Mouse (Mus musculus) brain, embryonic 18.5 days (tissue): ENCODE results near the gene Smyd3.
"Not testable (repeated sequence)": the region's sequence is repeated elsewhere in the genome, so short reads cannot be mapped to it uniquely, and the experiment has no call there.

Source experiments
- DNase-seq: peaks from one replicate; pipeline ENCODE4 v3.0.0-alpha.2; 2012; ENCODE audit warnings: low read depth, low spot score

The Smyd3 gene

GRCm38 (mm10) chr1:179374987-179375386 lies 142.9 kb downstream of the Smyd3 start:
- no peak for DNase-seq

- no peak for DNase-seq
These were observed 143.9 kb downstream of the Smyd3 start for GRCm38 (mm10) chr1:179373911-179374310.

- DNase-seq = no peak
These were observed 146.7 kb downstream of the Smyd3 start for GRCm38 (mm10) chr1:179371191-179371590.

DNA sequence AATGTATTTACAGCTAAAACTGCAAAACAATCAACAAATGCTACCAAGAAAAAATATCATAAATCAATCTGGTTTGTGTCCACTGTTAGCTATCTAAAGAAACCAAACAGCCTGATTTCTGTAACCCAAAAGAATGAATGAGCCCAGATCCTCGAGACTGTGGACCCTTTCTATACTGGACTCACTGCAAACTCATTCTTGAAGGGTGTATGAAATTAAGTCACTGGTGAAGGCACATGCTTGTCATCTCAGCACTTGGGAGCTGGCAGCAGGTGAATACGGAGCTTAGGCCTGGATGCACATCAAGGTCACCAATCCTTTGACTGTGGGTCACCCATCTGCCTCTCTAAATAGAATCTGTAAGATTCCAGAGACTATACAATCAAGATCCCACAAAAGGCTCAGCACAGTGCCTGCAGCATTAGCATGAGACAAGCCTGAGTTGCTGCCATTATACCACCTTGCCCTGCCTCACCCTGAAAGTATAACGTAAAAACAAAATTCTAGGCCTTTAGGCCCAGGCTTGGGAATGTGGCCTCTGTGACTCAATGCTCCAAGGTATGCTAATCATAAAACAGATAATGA lies 149.3 kb downstream of the Smyd3 start:
- DNase-seq = no peak

- no peak for DNase-seq
These were observed 156.1 kb downstream of the Smyd3 start for GRCm38 (mm10) chr1:179361481-179362466.

- DNase-seq = no peak
These were observed 160.7 kb downstream of the Smyd3 start for GRCm38 (mm10) chr1:179357111-179357510.

DNA sequence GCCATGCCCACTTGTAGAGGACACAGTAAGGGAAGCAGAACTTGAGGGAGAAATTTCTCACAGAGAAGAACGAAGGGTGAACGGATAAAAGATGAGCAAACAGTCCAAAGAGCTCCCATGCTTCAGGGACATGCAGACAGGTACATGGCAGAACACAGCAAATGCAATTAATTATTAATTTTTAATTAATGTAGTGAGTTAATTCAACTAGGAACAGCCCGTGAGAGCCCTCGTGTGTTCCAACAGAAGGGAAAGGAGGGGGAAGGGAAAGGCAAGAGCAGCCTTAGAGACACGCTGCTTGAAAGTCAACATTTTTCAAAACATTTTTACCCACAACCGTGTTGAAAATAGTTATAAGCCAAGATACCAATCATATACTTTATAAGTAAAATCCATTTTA lies 163.6 kb downstream of the Smyd3 start:
- no peak for DNase-seq

- no peak for DNase-seq
These were observed 172.4 kb downstream of the Smyd3 start for GRCm38 (mm10) chr1:179345318-179345925.

DNA sequence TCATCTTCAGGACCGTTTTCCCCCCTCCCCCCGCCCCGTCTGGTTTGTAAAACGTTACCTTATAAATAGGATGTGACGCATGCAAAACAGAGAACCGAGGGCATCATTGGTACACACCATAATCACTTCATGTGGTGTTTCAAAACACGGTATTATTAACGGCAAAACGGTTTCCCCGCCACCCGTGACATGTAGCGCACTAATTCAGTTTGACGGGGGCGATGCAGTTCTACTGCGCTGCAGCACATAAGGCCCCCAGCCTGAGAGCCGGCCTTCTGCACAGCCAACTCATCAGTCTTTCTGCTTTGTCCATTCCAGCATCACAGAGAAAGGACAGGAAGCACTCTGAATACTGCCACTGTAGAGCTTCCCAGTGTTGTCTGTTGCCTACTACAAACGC lies 174.4 kb downstream of the Smyd3 start:
- no peak for DNase-seq

- no peak for DNase-seq
These were observed 176.3 kb downstream of the Smyd3 start for GRCm38 (mm10) chr1:179341589-179341988.

GRCm38 (mm10) chr1:179339066-179339465 lies 178.8 kb downstream of the Smyd3 start:
- DNase-seq = no peak

- no peak for DNase-seq
These were observed 180.3 kb downstream of the Smyd3 start for GRCm38 (mm10) chr1:179337529-179337928.

- no peak for DNase-seq
These were observed 190.9 kb downstream of the Smyd3 start for GRCm38 (mm10) chr1:179326965-179327308.

- peak; percentile 56 for DNase-seq
These were observed 191.4 kb downstream of the Smyd3 start for GRCm38 (mm10) chr1:179326262-179326964.

- no peak for DNase-seq
These were observed 193.6 kb downstream of the Smyd3 start for GRCm38 (mm10) chr1:179324271-179324670.

DNA sequence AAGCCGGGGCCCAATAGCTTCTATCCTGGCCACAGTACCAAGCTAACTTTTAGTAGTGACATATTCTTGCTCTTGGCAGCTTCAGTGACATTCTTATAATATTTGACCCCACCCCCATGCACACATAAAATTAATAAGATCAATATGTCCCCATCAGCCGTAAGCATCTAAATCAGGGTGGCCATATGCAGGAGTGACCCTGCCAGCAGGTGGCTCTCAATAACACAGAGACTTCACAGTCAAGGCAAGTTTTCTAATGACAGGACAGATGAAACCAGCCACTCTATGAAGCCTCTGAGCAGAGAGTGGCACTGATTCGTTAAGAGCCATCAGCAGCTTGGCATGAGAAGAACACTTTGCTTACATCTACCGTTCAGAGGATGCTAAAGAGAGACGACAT lies 204.2 kb downstream of the Smyd3 start:
- no peak for DNase-seq

DNA sequence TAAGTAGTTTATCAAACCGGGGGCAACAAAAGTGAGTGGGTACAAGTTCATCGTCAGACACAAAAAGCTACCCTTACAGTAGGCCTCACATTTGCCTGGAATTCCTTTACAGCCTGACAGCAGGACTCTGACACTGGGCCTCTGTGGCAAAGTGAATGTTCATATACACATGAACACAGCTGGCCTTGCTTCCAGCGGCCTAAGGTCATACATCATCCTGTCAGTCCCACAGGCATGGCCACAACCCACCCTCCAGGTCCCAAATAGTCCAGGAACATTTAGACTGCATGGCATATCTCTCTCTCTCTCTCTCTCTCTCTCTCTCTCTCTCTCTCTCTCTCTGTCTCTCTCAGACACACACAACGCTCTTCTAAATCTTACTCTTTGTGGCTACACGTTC lies 208.4 kb downstream of the Smyd3 start:
- DNase-seq = no peak

GRCm38 (mm10) chr1:179302446-179303230 lies 215.2 kb downstream of the Smyd3 start:
- DNase-seq = no peak

GRCm38 (mm10) chr1:179295626-179296025 lies 222.2 kb downstream of the Smyd3 start:
- no peak for DNase-seq

DNA sequence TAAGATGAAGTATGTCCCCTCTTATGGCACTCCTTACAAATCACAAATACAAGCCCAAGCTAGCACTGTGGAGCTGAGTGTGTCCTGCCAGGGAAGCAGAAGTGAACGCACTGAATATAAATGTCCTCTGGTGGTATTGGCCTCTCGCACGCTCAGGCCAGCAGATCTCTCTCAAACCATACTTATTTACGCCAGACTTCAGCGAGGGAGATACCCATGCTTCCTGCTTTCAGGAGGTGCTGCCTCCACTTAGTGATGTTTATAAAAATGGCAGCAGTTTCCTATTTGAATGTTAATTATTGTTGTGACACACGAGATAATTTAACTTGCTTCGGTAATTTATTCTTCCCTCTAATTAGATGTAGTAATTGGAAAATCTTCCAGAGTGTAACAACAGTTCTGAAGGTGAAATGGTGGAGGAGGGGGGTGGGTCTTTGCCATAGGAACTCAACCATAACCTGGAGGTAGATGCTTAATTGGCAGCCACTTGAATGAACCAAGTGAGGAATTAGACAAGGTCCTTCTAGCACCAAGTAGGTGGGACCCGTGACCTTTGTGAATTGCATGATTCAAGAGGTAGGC lies 224.0 kb downstream of the Smyd3 start:
- DNase-seq = no peak

- not testable (repeated sequence) for DNase-seq
These were observed 227.7 kb downstream of the Smyd3 start for GRCm38 (mm10) chr1:179290181-179290580.
